Mouse (Mus musculus): ENCODE results near the gene Pmf1.

GRCm38 (mm10) chr3:88361096-88361495 lies 49.0 kb downstream of the Pmf1 start:
- TF ChIP-seq CTCF (IDR thresholded peaks at IDR 0.05; ENCODE audit: low read depth) (no peak), EP300 (IDR thresholded peaks at IDR 0.05; ENCODE audit: low read depth) (no peak)
